In the genomic region with DNA sequence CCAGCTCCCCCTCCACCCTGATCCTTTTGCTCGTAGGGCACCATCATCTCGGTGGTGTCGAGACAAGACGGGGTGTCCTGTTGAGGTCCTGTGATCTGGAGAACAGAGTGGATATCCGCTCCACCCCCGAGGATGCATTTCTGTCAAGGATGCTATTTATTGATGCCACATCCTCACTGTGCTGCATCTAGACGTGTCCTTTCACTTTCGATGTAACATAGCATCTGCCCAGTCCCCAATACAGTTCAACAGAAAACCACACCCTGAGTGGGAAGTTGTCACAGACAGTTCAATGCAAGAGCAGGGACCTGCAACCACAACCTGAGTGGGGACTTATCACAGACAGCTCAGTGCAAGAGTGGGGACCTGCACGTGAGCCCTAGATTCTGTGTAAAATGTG, we compare ENCODE assay signal across 27 mouse cellular contexts. TPM values are rescaled to one million over a fixed set of nuclear protein-coding genes. Genes with fewer than 3 reads are reported as not detected.
"Had no signal": no experiment of that assay in that cellular context is flagged by ENCODE, and none has a peak within 500 bp of the region (broad histone marks: within the 10 kb centered on the region; RNA-seq: fewer than 3 reads in every experiment).

No protein-coding gene starts in this region.

- H3K4me1 ChIP-seq: liver, embryonic 12.5 days had no signal

- DNase-seq: kidney, postnatal 25 days; layer of hippocampus, adult 9-11 months; liver; lung, adult 18-20 months; lung, postnatal 10 days; lung, postnatal 36 days; retina, postnatal 1 day; right cerebral cortex, postnatal 25 days; spleen, adult 18-20 months; thymus, adult 18-20 months; thymus, postnatal 36 days had no signal

- H3K27ac ChIP-seq: kidney, postnatal 0 days; layer of hippocampus, adult 2 months; limb, embryonic 10.5 days; limb, embryonic 13.5 days; liver, embryonic 12.5 days; liver, embryonic 15.5 days; lung, embryonic 15.5 days; midbrain, embryonic 12.5 days; midbrain, embryonic 15.5 days; neural tube, embryonic 12.5 days; neural tube, embryonic 15.5 days; stomach, embryonic 15.5 days had no signal

- H3K4me3 ChIP-seq: layer of hippocampus, adult 2 months; limb, embryonic 10.5 days; limb, embryonic 13.5 days; liver, embryonic 12.5 days; liver, embryonic 15.5 days; lung, embryonic 15.5 days; midbrain, embryonic 12.5 days; midbrain, embryonic 15.5 days; neural tube, embryonic 12.5 days; neural tube, embryonic 15.5 days; stomach, embryonic 15.5 days had no signal

- H3K4me2 ChIP-seq: limb, embryonic 13.5 days; liver, embryonic 12.5 days; liver, embryonic 15.5 days; lung, embryonic 15.5 days; midbrain, embryonic 12.5 days; midbrain, embryonic 15.5 days; neural tube, embryonic 12.5 days; neural tube, embryonic 15.5 days; stomach, embryonic 15.5 days had no signal

- H3K9ac ChIP-seq: limb, embryonic 13.5 days; liver, embryonic 12.5 days; liver, embryonic 15.5 days; lung, embryonic 15.5 days; midbrain, embryonic 12.5 days; midbrain, embryonic 15.5 days; neural tube, embryonic 12.5 days; neural tube, embryonic 15.5 days; stomach, embryonic 15.5 days had no signal

- H3K27me3 ChIP-seq: liver, embryonic 15.5 days; lung, embryonic 15.5 days; midbrain, embryonic 15.5 days; neural tube, embryonic 12.5 days; neural tube, embryonic 15.5 days; stomach, embryonic 15.5 days had no signal

- ATAC-seq: liver, embryonic 12.5 days; midbrain, embryonic 15.5 days had no signal

- H3K9me3 ChIP-seq: limb, embryonic 10.5 days; limb, embryonic 13.5 days; liver, embryonic 12.5 days; liver, embryonic 15.5 days; lung, embryonic 15.5 days; midbrain, embryonic 12.5 days; midbrain, embryonic 15.5 days; neural tube, embryonic 12.5 days; neural tube, embryonic 15.5 days; stomach, embryonic 15.5 days had no signal

- H3K36me3 ChIP-seq: limb, embryonic 10.5 days; limb, embryonic 13.5 days; liver, embryonic 12.5 days; lung, embryonic 15.5 days; midbrain, embryonic 12.5 days; midbrain, embryonic 15.5 days; neural tube, embryonic 12.5 days; neural tube, embryonic 15.5 days; stomach, embryonic 15.5 days had no signal

RNA-seq across cellular contexts. Expression of gene Habp2, which starts 9.7 kb away (rescaled TPM):
- total RNA-seq: layer of hippocampus, adult 2 months; layer of hippocampus, postnatal 25 days; left cerebral cortex, adult 18-20 months; left cerebral cortex, postnatal 25 days had no signal
- polyA plus RNA-seq: limb, embryonic 10.5 days; midbrain, embryonic 12.5 days; neural tube, embryonic 12.5 days; testis, adult 2 months had no signal
